Comparison of ENCODE assay signal across 8 mouse cellular contexts in genomic region chr17:36257241-36257947, GRCm38 (mm10). TPM values are rescaled to one million over a fixed set of nuclear protein-coding genes. Genes with fewer than 3 reads are reported as not detected.
A peak's percentile ranks its signal among the peaks of the same experiment; 100 is the strongest.
DNase-seq lines count a peak whose midpoint lies in the region; ATAC-seq and TF ChIP-seq lines count a peak whose summit lies in the region.

No protein-coding gene starts in this region.

- peaks cover 7% of the 10 kb centered on the region for H3K27me3 ChIP-seq in forebrain, embryonic 12.5 days
- H3K27me3 ChIP-seq in heart, embryonic 16.5 days (ENCODE audit: control insufficient read depth, insufficient read depth, low read length): peaks cover under 1% of the 10 kb centered on the region; the same call in 1 of the 2 replicates
- H3K27me3 ChIP-seq in liver, embryonic 14.5 days (ENCODE audit: control insufficient read depth, insufficient read depth, low read length): no peaks in the 10 kb centered on the region
- no peaks in the 10 kb centered on the region for H3K27me3 ChIP-seq in neural tube, embryonic 11.5 days (ENCODE audit: control insufficient read depth, insufficient read depth, low read length)
- H3K27me3 ChIP-seq in stomach, embryonic 16.5 days (ENCODE audit: control insufficient read depth, insufficient read depth, low read length): no peaks in the 10 kb centered on the region

- H3K9me3 ChIP-seq in forebrain, embryonic 12.5 days: no peaks in the 10 kb centered on the region
- no peaks in the 10 kb centered on the region for H3K9me3 ChIP-seq in heart, embryonic 16.5 days (replicated peaks; ENCODE audit: control insufficient read depth, low read length)
- H3K9me3 ChIP-seq in liver, embryonic 14.5 days (ENCODE audit: control insufficient read depth, low read length): no peaks in the 10 kb centered on the region
- no peaks in the 10 kb centered on the region for H3K9me3 ChIP-seq in neural tube, embryonic 11.5 days (ENCODE audit: control insufficient read depth, low read length)
- H3K9me3 ChIP-seq in stomach, embryonic 16.5 days (replicated peaks; ENCODE audit: control insufficient read depth, low read length): no peaks in the 10 kb centered on the region

- H3K36me3 ChIP-seq in forebrain, embryonic 12.5 days (replicated peaks): peaks cover 34% of the 10 kb centered on the region
- peaks cover 29% of the 10 kb centered on the region for H3K36me3 ChIP-seq in heart, embryonic 16.5 days (ENCODE audit: control insufficient read depth, insufficient read depth)
- H3K36me3 ChIP-seq in liver, embryonic 14.5 days (replicated peaks; ENCODE audit: control insufficient read depth, insufficient read depth, low read depth): no peaks in the 10 kb centered on the region; the same call in 1 of the 2 replicates
- H3K36me3 ChIP-seq in neural tube, embryonic 11.5 days (ENCODE audit: control insufficient read depth, insufficient read depth, low read length): peaks cover 5% of the 10 kb centered on the region
- H3K36me3 ChIP-seq in stomach, embryonic 16.5 days (ENCODE audit: control insufficient read depth, insufficient read depth, low read length): peaks cover 14% of the 10 kb centered on the region; the same call in 1 of the 2 replicates

- peak overlapping the region; percentile 76 for H3K4me3 ChIP-seq in forebrain, embryonic 12.5 days (replicated peaks)
- H3K4me3 ChIP-seq in heart, embryonic 16.5 days (ENCODE audit: low read length): peak overlapping the region; percentile 76
- peak overlapping the region; percentile 73 to 86 for H3K4me3 ChIP-seq in liver, embryonic 14.5 days (ENCODE audit: insufficient read depth in 1 of 2, low read depth in 2 of 2, low read length in 2 of 2)
- peak overlapping the region; percentile 72 for H3K4me3 ChIP-seq in neural tube, embryonic 11.5 days (ENCODE audit: low read depth, low read length)
- H3K4me3 ChIP-seq in stomach, embryonic 16.5 days (replicated peaks; ENCODE audit: low read length): peak overlapping the region; percentile 69

- peak overlapping the region; percentile 74 for H3K27ac ChIP-seq in forebrain, embryonic 12.5 days
- H3K27ac ChIP-seq in heart, embryonic 16.5 days (ENCODE audit: low read length): peak overlapping the region; percentile 85
- peak overlapping the region; percentile 10; the same call in 1 of the 2 replicates for H3K27ac ChIP-seq in liver, embryonic 14.5 days
- peak overlapping the region; percentile 67 for H3K27ac ChIP-seq in neural tube, embryonic 11.5 days (ENCODE audit: low read depth, low read length)
- H3K27ac ChIP-seq in stomach, embryonic 16.5 days (ENCODE audit: low read length): peak overlapping the region; percentile 75

- TF ChIP-seq CTCF in liver, embryonic 14.5 days (IDR thresholded peaks at IDR 0.05; ENCODE audit: low read depth): peak; percentile 89

- TF ChIP-seq EP300 in liver, embryonic 14.5 days (IDR thresholded peaks at IDR 0.05; ENCODE audit: low read depth): no peak

- ATAC-seq in forebrain, embryonic 12.5 days (ENCODE audit: low FRiP score): peak; percentile 96
- peak; percentile 95 for ATAC-seq in heart, embryonic 16.5 days (replicated peaks; ENCODE audit: extremely low read depth, insufficient read depth, low FRiP score)
- peak; percentile 92 for ATAC-seq in liver, embryonic 14.5 days (ENCODE audit: insufficient read depth)
- peak; percentile 96 for ATAC-seq in neural tube, embryonic 11.5 days (ENCODE audit: insufficient read depth, low FRiP score, low TSS enrichment)
- ATAC-seq in stomach, embryonic 16.5 days (ENCODE audit: insufficient read depth, low FRiP score): peak; percentile 96

- 0% methylated on average over 35 of the region's 37 CpGs for WGBS in forebrain, embryonic 12.5 days
- under 1% methylated on average over 37 of the region's 37 CpGs for WGBS in heart, embryonic 16.5 days
- WGBS in liver, embryonic 14.5 days (ENCODE audit: insufficient replicate concordance): under 1% methylated on average over 37 of the region's 37 CpGs
- WGBS in neural tube, embryonic 11.5 days: 0% methylated on average over 37 of the region's 37 CpGs
- under 1% methylated on average over 37 of the region's 37 CpGs for WGBS in stomach, embryonic 16.5 days

- H3K4me2 ChIP-seq in forebrain, embryonic 12.5 days: peak overlapping the region; percentile 60
- peak overlapping the region; percentile 61 for H3K4me2 ChIP-seq in heart, embryonic 16.5 days (ENCODE audit: low read depth, low read length)
- H3K4me2 ChIP-seq in liver, embryonic 14.5 days (ENCODE audit: low read depth): peak overlapping the region; percentile 68
- peak overlapping the region; percentile 52 for H3K4me2 ChIP-seq in neural tube, embryonic 11.5 days (ENCODE audit: low read depth)
- peak overlapping the region; percentile 52 for H3K4me2 ChIP-seq in stomach, embryonic 16.5 days (ENCODE audit: low read depth, low read length)

- peak overlapping the region; percentile 74 for H3K9ac ChIP-seq in forebrain, embryonic 12.5 days
- peak overlapping the region; percentile 86 for H3K9ac ChIP-seq in heart, embryonic 16.5 days (ENCODE audit: low read length)
- peak overlapping the region; percentile 93 for H3K9ac ChIP-seq in liver, embryonic 14.5 days (replicated peaks)
- H3K9ac ChIP-seq in neural tube, embryonic 11.5 days (ENCODE audit: low read length): peak overlapping the region; percentile 86
- H3K9ac ChIP-seq in stomach, embryonic 16.5 days (ENCODE audit: low read length): peak overlapping the region; percentile 83

- DNase-seq in CD8-positive naive resting alpha-beta T cell, adult 2 months (ENCODE audit: low read depth in 2 of 2, low spot score in 2 of 2): peak; percentile 53 to 72
- DNase-seq in c-Kit-positive CD71-positive TER-119-positive erythroid progenitor cells, embryonic 14.5 days (ENCODE audit: low spot score): peak; percentile 60
- DNase-seq in kidney, postnatal 36 days: peak; percentile 87 to 90
- peak; percentile 41 to 60 (median 45) for DNase-seq in liver, embryonic 14.5 days (ENCODE audit: low read depth in 3 of 3, low spot score in 3 of 3)
- peak; percentile 78 for DNase-seq in neural tube, embryonic 11.5 days (ENCODE audit: low spot score)

- peaks cover 10% of the 10 kb centered on the region for H3K4me1 ChIP-seq in forebrain, embryonic 12.5 days
- 0 out of 2 replicates have a peak, but pooled peaks cover 2% of the 10 kb centered on the region for H3K4me1 ChIP-seq in heart, embryonic 16.5 days (ENCODE audit: control insufficient read depth, insufficient read depth, low read length)
- peaks cover 3 to 4% of the 10 kb centered on the region in 2 experiments; a peak in 2 of 4 replicates for H3K4me1 ChIP-seq in liver, embryonic 14.5 days (replicated peaks; ENCODE audit: control insufficient read depth in 2 of 2, insufficient read depth in 2 of 2, low read length in 1 of 2)
- 0 out of 2 replicates have a peak, but pooled peaks cover 2% of the 10 kb centered on the region for H3K4me1 ChIP-seq in neural tube, embryonic 11.5 days (ENCODE audit: control insufficient read depth, insufficient read depth, low read length)
- no peaks in the 10 kb centered on the region for H3K4me1 ChIP-seq in stomach, embryonic 16.5 days (ENCODE audit: control insufficient read depth, insufficient read depth, low read length)

RNA-seq across cellular contexts. Expression of gene Rpp21, which starts 0.5 kb away (rescaled TPM):
- polyA plus RNA-seq in forebrain, embryonic 12.5 days (2016; fragmentation: Nextera tagmentation; extraction: Ambion mirVana): 75.8 and 84.7 TPM in 2 replicates
- polyA plus RNA-seq in heart, embryonic 16.5 days (2015; fragmentation: Nextera tagmentation; extraction: Ambion mirVana): 73.2 and 89.1 TPM in 2 replicates
- 40.1 and 51.8 TPM in 2 replicates for polyA plus RNA-seq in liver, embryonic 14.5 days (2012; rRNA removed)
- 77.9 and 84.2 TPM in 2 replicates for polyA plus RNA-seq in liver, embryonic 14.5 days (2014; fragmentation: Nextera tagmentation; extraction: Ambion mirVana)
- polyA plus RNA-seq in neural tube, embryonic 11.5 days (2014; fragmentation: Nextera tagmentation; extraction: Ambion mirVana): 86.5 and 87.2 TPM in 2 replicates
- polyA plus RNA-seq in stomach, embryonic 16.5 days (2015; fragmentation: Nextera tagmentation; extraction: Ambion mirVana): 112 and 116 TPM in 2 replicates

RNA-seq across cellular contexts. Expression of gene Trim39, which starts 14.7 kb away (rescaled TPM):
- 22.2 and 23.3 TPM in 2 replicates for polyA plus RNA-seq in forebrain, embryonic 12.5 days (2016; fragmentation: Nextera tagmentation; extraction: Ambion mirVana)
- 10.4 and 10.7 TPM in 2 replicates for polyA plus RNA-seq in heart, embryonic 16.5 days (2015; fragmentation: Nextera tagmentation; extraction: Ambion mirVana)
- 8.0 and 11.0 TPM in 2 replicates for polyA plus RNA-seq in liver, embryonic 14.5 days (2012; rRNA removed)
- 3.2 and 3.4 TPM in 2 replicates for polyA plus RNA-seq in liver, embryonic 14.5 days (2014; fragmentation: Nextera tagmentation; extraction: Ambion mirVana)
- polyA plus RNA-seq in neural tube, embryonic 11.5 days (2014; fragmentation: Nextera tagmentation; extraction: Ambion mirVana): 18.0 and 19.8 TPM in 2 replicates
- polyA plus RNA-seq in stomach, embryonic 16.5 days (2015; fragmentation: Nextera tagmentation; extraction: Ambion mirVana): 12.8 and 16.2 TPM in 2 replicates

RNA-seq across cellular contexts. Expression of gene H2-M10.2, which starts 28.9 kb away (rescaled TPM):
- 0.18 TPM in 1 of 2 replicates, not detected in the other for polyA plus RNA-seq in forebrain, embryonic 12.5 days (2016; fragmentation: Nextera tagmentation; extraction: Ambion mirVana)
- not detected in 2 replicates for polyA plus RNA-seq in heart, embryonic 16.5 days (2015; fragmentation: Nextera tagmentation; extraction: Ambion mirVana)
- not detected in 2 replicates for polyA plus RNA-seq in liver, embryonic 14.5 days (2012; rRNA removed)
- polyA plus RNA-seq in liver, embryonic 14.5 days (2014; fragmentation: Nextera tagmentation; extraction: Ambion mirVana): not detected in 2 replicates
- polyA plus RNA-seq in neural tube, embryonic 11.5 days (2014; fragmentation: Nextera tagmentation; extraction: Ambion mirVana): not detected in 2 replicates
- polyA plus RNA-seq in stomach, embryonic 16.5 days (2015; fragmentation: Nextera tagmentation; extraction: Ambion mirVana): not detected in 2 replicates

Comparison
In these comparisons a context has a peak if more than half of its experiments do, and no peak if none do; other contexts are left out.
1. Peak in every context shown above with its lines: DNase-seq, ATAC-seq, H3K4me3 ChIP-seq and H3K27ac ChIP-seq.
2. H3K27ac ChIP-seq: peak in every context shown above with its lines; median percentile 85 in heart, embryonic 16.5 days; 75 in stomach, embryonic 16.5 days; 74 in forebrain, embryonic 12.5 days; 67 in neural tube, embryonic 11.5 days; 10 in liver, embryonic 14.5 days.